Mouse (Mus musculus) erythroblast, embryonic 14.5 days (primary cell): ENCODE results near the gene Rac1.
"Not testable (repeated sequence)": the region's sequence is repeated elsewhere in the genome, so short reads cannot be mapped to it uniquely, and the experiment has no call there.

ENCODE experiments used
- GATA1 ChIP-seq: IDR thresholded peaks from 2 replicates; pipeline ENCODE4 v1.6.1; 2012; ENCODE audit warnings: low read length, inconsistent platforms, mixed read lengths
- TAL1 ChIP-seq: IDR thresholded peaks from 3 replicates; pipeline ENCODE4 v1.6.1; 2012; ENCODE audit warnings: low read length, inconsistent platforms, mixed read lengths

DNA sequence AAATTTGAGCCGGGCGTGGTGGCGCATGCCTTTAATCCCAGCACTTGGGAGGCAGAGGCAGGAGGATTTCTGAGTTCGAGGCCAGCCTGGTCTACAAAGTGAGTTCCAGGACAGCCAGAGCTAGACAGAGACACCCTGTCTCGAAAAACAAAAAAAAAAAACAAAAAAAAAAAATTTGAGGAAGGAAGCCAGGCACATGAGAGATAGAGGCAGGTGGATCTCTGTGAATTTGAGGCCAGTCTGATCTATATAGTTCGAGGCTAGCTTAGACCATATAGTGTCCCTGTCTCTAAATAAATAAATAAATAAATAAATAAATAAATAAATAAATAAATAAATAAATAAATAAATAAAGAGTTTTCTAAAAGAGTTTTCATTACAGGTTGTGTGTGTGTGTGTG, 39.0 kb upstream of the Rac1 start:
- not testable (repeated sequence) for TF ChIP-seq GATA1, TAL1
